32 mouse cellular contexts compared by ENCODE assay signal in genomic region chr13:54808067-54808466, GRCm38 (mm10). TPM values are rescaled to one million over a fixed set of nuclear protein-coding genes. Genes with fewer than 3 reads are reported as not detected.
DNase-seq lines count a peak whose midpoint lies in the region; ATAC-seq and TF ChIP-seq lines count a peak whose summit lies in the region.
"Had no signal": no experiment of that assay in that cellular context is flagged by ENCODE, and none has a peak within 500 bp of the region (broad histone marks: within the 10 kb centered on the region; RNA-seq: fewer than 3 reads in every experiment).

No protein-coding gene starts in this region.

- no peak for DNase-seq in layer of hippocampus, adult 2 months (ENCODE audit: low spot score in 2 of 2)
- no peak for DNase-seq in layer of hippocampus, postnatal 36 days
- DNase-seq in right cerebral cortex, postnatal 25 days, result peak; percentile 33
- no peak for DNase-seq in right cerebral cortex, postnatal 10 days (ENCODE audit: low spot score in 2 of 2)
- DNase-seq in brain, adult 2 months (ENCODE audit: low read depth, low spot score), result peak; percentile 60
- DNase-seq in liver, result no peak
- DNase-seq: adrenal gland, adult 8-10 months; adrenal gland, postnatal 14 days; adrenal gland, postnatal 36 days; cerebellum, adult 11 months; cerebellum, adult 18-20 months; cerebellum, adult 8-10 months; cerebellum, adult 9-11 months; cerebellum, postnatal 14 days; cerebellum, postnatal 36 days; embryo, embryonic 11 days had no signal

- ATAC-seq in neural tube, embryonic 15.5 days (ENCODE audit: low FRiP score), result no peak
- ATAC-seq: activated CD4-positive, CD25-positive, alpha-beta regulatory T cell, adult 4 months; forebrain, embryonic 14.5 days; forebrain, embryonic 16.5 days; Patski had no signal

- no peak overlapping the region for H3K9ac ChIP-seq in neural tube, embryonic 15.5 days (replicated peaks)
- H3K9ac ChIP-seq: embryonic facial prominence, embryonic 13.5 days; embryonic facial prominence, embryonic 15.5 days; forebrain, embryonic 12.5 days had no signal

- 0 out of 2 replicates have a peak, but pooled peaks cover 3% of the 10 kb centered on the region for H3K9me3 ChIP-seq in neural tube, embryonic 15.5 days (replicated peaks)
- H3K9me3 ChIP-seq: embryonic facial prominence, embryonic 13.5 days; embryonic facial prominence, embryonic 15.5 days; forebrain, embryonic 10.5 days; G1E had no signal

- no peak for TF ChIP-seq CTCF in layer of hippocampus, adult 2 months (conservative IDR thresholded peaks at IDR 0.05)

- H3K4me1 ChIP-seq in neural tube, embryonic 15.5 days, result peaks cover 8% of the 10 kb centered on the region
- H3K4me1 ChIP-seq: embryonic facial prominence, embryonic 13.5 days; embryonic facial prominence, embryonic 15.5 days had no signal

- no peaks in the 10 kb centered on the region for H3K36me3 ChIP-seq in neural tube, embryonic 15.5 days
- H3K36me3 ChIP-seq: embryonic facial prominence, embryonic 13.5 days; embryonic facial prominence, embryonic 15.5 days; forebrain, embryonic 10.5 days; forebrain, embryonic 12.5 days; G1E had no signal

- peak overlapping the region; percentile 65; the same call in 1 of the 2 replicates for H3K27ac ChIP-seq in layer of hippocampus, adult 2 months
- no peak overlapping the region for H3K27ac ChIP-seq in neural tube, embryonic 15.5 days (replicated peaks)
- H3K27ac ChIP-seq: embryonic facial prominence, embryonic 13.5 days; embryonic facial prominence, embryonic 15.5 days; forebrain, embryonic 10.5 days; forebrain, embryonic 12.5 days had no signal

- H3K4me2 ChIP-seq in neural tube, embryonic 15.5 days, result no peak overlapping the region
- H3K4me2 ChIP-seq: embryonic facial prominence, embryonic 13.5 days; embryonic facial prominence, embryonic 15.5 days; forebrain, embryonic 12.5 days had no signal

- peaks cover 7% of the 10 kb centered on the region; the same call in 1 of the 2 replicates for H3K27me3 ChIP-seq in neural tube, embryonic 15.5 days (replicated peaks)

- no peak overlapping the region for H3K4me3 ChIP-seq in layer of hippocampus, adult 2 months
- no peak overlapping the region for H3K4me3 ChIP-seq in neural tube, embryonic 15.5 days (replicated peaks)
- H3K4me3 ChIP-seq: embryonic facial prominence, embryonic 13.5 days; embryonic facial prominence, embryonic 15.5 days; erythroblast, embryonic 14.5 days; forebrain, embryonic 10.5 days; forebrain, embryonic 12.5 days had no signal

- WGBS in neural tube, embryonic 15.5 days, result 74% methylated on average over 12 of the region's 12 CpGs

RNA-seq across cellular contexts. Expression of gene Tspan17, which starts 18.9 kb away (rescaled TPM):
- total RNA-seq in layer of hippocampus, adult 2 months (2021), result 10 to 100 TPM; 96.7 to 97.7 TPM
- 100 to 1,000 TPM in 1 of 2 experiments, 10 to 100 TPM in 1; 83.4 to 109 TPM for total RNA-seq in layer of hippocampus, postnatal 36 days (2021)
- 112 and 137 TPM in 2 replicates for polyA plus RNA-seq in neural tube, embryonic 15.5 days (2015; fragmentation: Nextera tagmentation; extraction: Ambion mirVana)
- polyA plus RNA-seq: erythroblast, embryonic 14.5 days had no signal

RNA-seq across cellular contexts. Expression of gene Eif4e1b, which starts 24.3 kb away (rescaled TPM):
- not detected for total RNA-seq in layer of hippocampus, adult 2 months (2021)
- not detected for total RNA-seq in layer of hippocampus, postnatal 36 days (2021)
- not detected in 2 replicates for polyA plus RNA-seq in neural tube, embryonic 15.5 days (2015; fragmentation: Nextera tagmentation; extraction: Ambion mirVana)
- total RNA-seq: adrenal gland, adult 18-20 months; adrenal gland, adult 8-10 months; adrenal gland, postnatal 14 days; adrenal gland, postnatal 36 days; common myeloid progenitor, adult 5-6 weeks had no signal
- polyA plus RNA-seq: activated CD4-positive, CD25-positive, alpha-beta regulatory T cell, adult 4 months; brain, embryonic 14.5 days; C2C12; embryonic facial prominence, embryonic 11.5 days; embryonic facial prominence, embryonic 13.5 days; embryonic facial prominence, embryonic 15.5 days; erythroblast, embryonic 14.5 days; forebrain, embryonic 10.5 days; forebrain, embryonic 12.5 days; forebrain, embryonic 14.5 days; forebrain, embryonic 16.5 days; G1E; Patski had no signal

RNA-seq across cellular contexts. Expression of gene Sncb, which starts 41.7 kb away (rescaled TPM):
- 100 to 1,000 TPM; 655 to 657 TPM for total RNA-seq in layer of hippocampus, adult 2 months (2021)
- 100 to 1,000 TPM; 602 to 611 TPM for total RNA-seq in layer of hippocampus, postnatal 36 days (2021)
- polyA plus RNA-seq in neural tube, embryonic 15.5 days (2015; fragmentation: Nextera tagmentation; extraction: Ambion mirVana), result 110 and 122 TPM in 2 replicates
- total RNA-seq: common myeloid progenitor, adult 5-6 weeks; G1E had no signal
- polyA plus RNA-seq: C2C12; erythroblast, embryonic 14.5 days; G1E; Patski had no signal

RNA-seq across cellular contexts. Expression of gene Gprin1, which starts 58.4 kb away (rescaled TPM):
- 100 to 1,000 TPM; 146 to 150 TPM for total RNA-seq in layer of hippocampus, adult 2 months (2021)
- 100 to 1,000 TPM; 135 to 142 TPM for total RNA-seq in layer of hippocampus, postnatal 36 days (2021)
- polyA plus RNA-seq in neural tube, embryonic 15.5 days (2015; fragmentation: Nextera tagmentation; extraction: Ambion mirVana), result 10.3 and 21.6 TPM in 2 replicates
- total RNA-seq: common myeloid progenitor, adult 5-6 weeks had no signal
- polyA plus RNA-seq: activated CD4-positive, CD25-positive, alpha-beta regulatory T cell, adult 4 months; erythroblast, embryonic 14.5 days; G1E had no signal

Comparison
In these comparisons a context has a peak if more than half of its experiments do, and no peak if none do; other contexts are left out.
1. DNase-seq: peak in right cerebral cortex, postnatal 25 days (single experiment) and brain, adult 2 months (single experiment); none in layer of hippocampus, adult 2 months (0 of 2), layer of hippocampus, postnatal 36 days (0 of 2), right cerebral cortex, postnatal 10 days (0 of 2) and liver (single experiment).